Mouse (Mus musculus): ENCODE results near the gene Neurog3.
A peak's percentile ranks its signal among the peaks of the same experiment; 100 is the strongest.

The Neurog3 gene

GRCm38 (mm10) chr10:62138040-62138439 is 5.2 kb downstream of the Neurog3 start:
- DNase-seq, result no peak

- DNase-seq, result no peak
These were observed 10.9 kb downstream of the Neurog3 start, which contains the start of gene Fam241b for GRCm38 (mm10) chr10:62143820-62144219. TSS of gene Fam241b (minus strand) at chr10:62143920.

- no peak for DNase-seq
These were observed 13.1 kb downstream of the Neurog3 start for GRCm38 (mm10) chr10:62145957-62146356.

- DNase-seq, result peak; percentile 51 to 69
These were observed 14.8 kb downstream of the Neurog3 start for GRCm38 (mm10) chr10:62147466-62148248.

- no peak for DNase-seq
These were observed 17.0 kb downstream of the Neurog3 start for GRCm38 (mm10) chr10:62149929-62150328.

- DNase-seq, result no peak
These were observed 29.5 kb downstream of the Neurog3 start for GRCm38 (mm10) chr10:62162410-62162809.

GRCm38 (mm10) chr10:62172841-62173553 is 40.1 kb downstream of the Neurog3 start:
- no peak for DNase-seq

GRCm38 (mm10) chr10:62173941-62174448 is 41.1 kb downstream of the Neurog3 start:
- DNase-seq, result no peak

- DNase-seq, result no peak
These were observed 41.8 kb downstream of the Neurog3 start for GRCm38 (mm10) chr10:62174533-62175313.

- no peak for DNase-seq
These were observed 47.1 kb downstream of the Neurog3 start for GRCm38 (mm10) chr10:62179944-62180343.

- peak; percentile 74 to 76 for DNase-seq
These were observed 48.8 kb downstream of the Neurog3 start for GRCm38 (mm10) chr10:62181701-62182100.

- DNase-seq, result peak in 1 of 2 experiments; percentile 34
These were observed 49.7 kb downstream of the Neurog3 start for GRCm38 (mm10) chr10:62182471-62183014.

GRCm38 (mm10) chr10:62183053-62183452 is 50.2 kb downstream of the Neurog3 start:
- DNase-seq, result peak; percentile 99 to 100

Measured in cerebellum, postnatal 10 days (tissue).